Mouse (Mus musculus): ENCODE measurements around the gene App. TPM values are rescaled to one million over a fixed set of nuclear protein-coding genes. Genes with fewer than 3 reads are reported as not detected.

App gene
- polyA plus RNA-seq, 1 experiment from 2014 or later = 225 TPM

GRCm38 (mm10) chr16:85028396-85028795 lies 145.2 kb downstream of the App start:
- WGBS = 88% methylated on average over 4 of the region's 4 CpGs
- Histone ChIP-seq H3K4me3 (ENCODE audit: low read length) (no peak overlapping the region), H3K4me1 (ENCODE audit: control insufficient read depth, insufficient read depth, low read length) (no peaks in the 10 kb centered on the region), H3K9ac (ENCODE audit: low read depth, low read length) (no peak overlapping the region), H3K27me3 (ENCODE audit: control insufficient read depth, insufficient read depth, low read length) (no peaks in the 10 kb centered on the region), H3K27ac (ENCODE audit: low read depth, low read length) (no peak overlapping the region), H3K9me3 (ENCODE audit: control insufficient read depth, low read length) (peaks cover 4% of the 10 kb centered on the region; the same call in 1 of the 2 replicates), H3K4me2 (replicated peaks; ENCODE audit: low read depth, low read length) (no peak overlapping the region), H3K36me3 (ENCODE audit: control insufficient read depth, insufficient read depth, low read length) (peaks cover 53% of the 10 kb centered on the region)
- ATAC-seq (ENCODE audit: low FRiP score, low TSS enrichment) = no peak

GRCm38 (mm10) chr16:85024706-85025105 lies 148.9 kb downstream of the App start:
- H3K4me1 ChIP-seq (ENCODE audit: control insufficient read depth, insufficient read depth, low read length) = no peaks in the 10 kb centered on the region
- no peak overlapping the region for H3K27ac ChIP-seq (ENCODE audit: low read depth, low read length)
- peaks cover 38% of the 10 kb centered on the region for H3K36me3 ChIP-seq (ENCODE audit: control insufficient read depth, insufficient read depth, low read length)
- no peak for ATAC-seq (ENCODE audit: low FRiP score, low TSS enrichment)
- H3K27me3 ChIP-seq (ENCODE audit: control insufficient read depth, insufficient read depth, low read length) = no peaks in the 10 kb centered on the region
- H3K4me3 ChIP-seq (ENCODE audit: low read length) = no peak overlapping the region
- WGBS = 96% methylated on average over 8 of the region's 8 CpGs
- H3K4me2 ChIP-seq (replicated peaks; ENCODE audit: low read depth, low read length) = no peak overlapping the region
- H3K9me3 ChIP-seq (ENCODE audit: control insufficient read depth, low read length) = peaks cover 4% of the 10 kb centered on the region; the same call in 1 of the 2 replicates
- no peak overlapping the region for H3K9ac ChIP-seq (ENCODE audit: low read depth, low read length)

GRCm38 (mm10) chr16:85023106-85023505 lies 150.5 kb downstream of the App start:
- no peak overlapping the region for H3K9ac ChIP-seq (ENCODE audit: low read depth, low read length)
- no peaks in the 10 kb centered on the region for H3K4me1 ChIP-seq (ENCODE audit: control insufficient read depth, insufficient read depth, low read length)
- peaks cover 42% of the 10 kb centered on the region for H3K36me3 ChIP-seq (ENCODE audit: control insufficient read depth, insufficient read depth, low read length)
- peaks cover 4% of the 10 kb centered on the region; the same call in 1 of the 2 replicates for H3K9me3 ChIP-seq (ENCODE audit: control insufficient read depth, low read length)
- H3K4me3 ChIP-seq (ENCODE audit: low read length) = no peak overlapping the region
- no peak for ATAC-seq (ENCODE audit: low FRiP score, low TSS enrichment)
- no peak overlapping the region for H3K27ac ChIP-seq (ENCODE audit: low read depth, low read length)
- WGBS = 89% methylated on average over 3 of the region's 3 CpGs
- H3K4me2 ChIP-seq (replicated peaks; ENCODE audit: low read depth, low read length) = no peak overlapping the region
- H3K27me3 ChIP-seq (ENCODE audit: control insufficient read depth, insufficient read depth, low read length) = no peaks in the 10 kb centered on the region

- Histone ChIP-seq H3K4me3 (ENCODE audit: low read length) (no peak overlapping the region), H3K9me3 (ENCODE audit: control insufficient read depth, low read length) (peaks cover 4% of the 10 kb centered on the region; the same call in 1 of the 2 replicates), H3K27me3 (ENCODE audit: control insufficient read depth, insufficient read depth, low read length) (no peaks in the 10 kb centered on the region), H3K4me1 (ENCODE audit: control insufficient read depth, insufficient read depth, low read length) (no peaks in the 10 kb centered on the region), H3K36me3 (ENCODE audit: control insufficient read depth, insufficient read depth, low read length) (peaks cover 40% of the 10 kb centered on the region), H3K4me2 (replicated peaks; ENCODE audit: low read depth, low read length) (no peak overlapping the region), H3K27ac (ENCODE audit: low read depth, low read length) (no peak overlapping the region), H3K9ac (ENCODE audit: low read depth, low read length) (no peak overlapping the region)
- WGBS = 71% methylated on average over 9 of the region's 9 CpGs
- peak; percentile 32; the same call in 1 of the 2 replicates for ATAC-seq (ENCODE audit: low FRiP score, low TSS enrichment)
Observed at GRCm38 (mm10) chr16:85020696-85021323, 152.8 kb downstream of the App start.

- no peak overlapping the region for H3K4me3 ChIP-seq (ENCODE audit: low read length)
- no peak overlapping the region for H3K4me2 ChIP-seq (replicated peaks; ENCODE audit: low read depth, low read length)
- peaks cover 37% of the 10 kb centered on the region for H3K36me3 ChIP-seq (ENCODE audit: control insufficient read depth, insufficient read depth, low read length)
- H3K27me3 ChIP-seq (ENCODE audit: control insufficient read depth, insufficient read depth, low read length) = no peaks in the 10 kb centered on the region
- H3K4me1 ChIP-seq (ENCODE audit: control insufficient read depth, insufficient read depth, low read length) = no peaks in the 10 kb centered on the region
- 87% methylated on average over 5 of the region's 5 CpGs for WGBS
- no peaks in the 10 kb centered on the region for H3K9me3 ChIP-seq (ENCODE audit: control insufficient read depth, low read length)
- no peak overlapping the region for H3K27ac ChIP-seq (ENCODE audit: low read depth, low read length)
- H3K9ac ChIP-seq (ENCODE audit: low read depth, low read length) = no peak overlapping the region
- ATAC-seq (ENCODE audit: low FRiP score, low TSS enrichment) = no peak
Observed at GRCm38 (mm10) chr16:85019273-85019672, 154.3 kb downstream of the App start.

GRCm38 (mm10) chr16:85017845-85018244 lies 155.7 kb downstream of the App start:
- H3K4me3 ChIP-seq (ENCODE audit: low read length) = no peak overlapping the region
- no peak overlapping the region for H3K27ac ChIP-seq (ENCODE audit: low read depth, low read length)
- no peak overlapping the region for H3K4me2 ChIP-seq (replicated peaks; ENCODE audit: low read depth, low read length)
- H3K27me3 ChIP-seq (ENCODE audit: control insufficient read depth, insufficient read depth, low read length) = no peaks in the 10 kb centered on the region
- 89% methylated on average over 7 of the region's 7 CpGs for WGBS
- H3K4me1 ChIP-seq (ENCODE audit: control insufficient read depth, insufficient read depth, low read length) = no peaks in the 10 kb centered on the region
- H3K9me3 ChIP-seq (ENCODE audit: control insufficient read depth, low read length) = no peaks in the 10 kb centered on the region
- ATAC-seq (ENCODE audit: low FRiP score, low TSS enrichment) = no peak
- H3K36me3 ChIP-seq (ENCODE audit: control insufficient read depth, insufficient read depth, low read length) = peaks cover 41% of the 10 kb centered on the region
- H3K9ac ChIP-seq (ENCODE audit: low read depth, low read length) = no peak overlapping the region

- peaks cover 62% of the 10 kb centered on the region for H3K36me3 ChIP-seq (ENCODE audit: control insufficient read depth, insufficient read depth, low read length)
- H3K4me3 ChIP-seq (ENCODE audit: low read length) = no peak overlapping the region
- WGBS = 94% methylated on average over 3 of the region's 3 CpGs
- H3K4me1 ChIP-seq (ENCODE audit: control insufficient read depth, insufficient read depth, low read length) = peaks cover 16% of the 10 kb centered on the region
- no peak overlapping the region for H3K27ac ChIP-seq (ENCODE audit: low read depth, low read length)
- no peak overlapping the region for H3K4me2 ChIP-seq (replicated peaks; ENCODE audit: low read depth, low read length)
- H3K9me3 ChIP-seq (ENCODE audit: control insufficient read depth, low read length) = no peaks in the 10 kb centered on the region
- no peaks in the 10 kb centered on the region for H3K27me3 ChIP-seq (ENCODE audit: control insufficient read depth, insufficient read depth, low read length)
- no peak overlapping the region for H3K9ac ChIP-seq (ENCODE audit: low read depth, low read length)
- ATAC-seq (ENCODE audit: low FRiP score, low TSS enrichment) = no peak
Observed at GRCm38 (mm10) chr16:85012695-85013094, 160.9 kb downstream of the App start.

GRCm38 (mm10) chr16:85012172-85012571 lies 161.4 kb downstream of the App start:
- WGBS = 96% methylated on average over 5 of the region's 5 CpGs
- no peak overlapping the region for H3K27ac ChIP-seq (ENCODE audit: low read depth, low read length)
- no peak overlapping the region for H3K9ac ChIP-seq (ENCODE audit: low read depth, low read length)
- no peak overlapping the region for H3K4me2 ChIP-seq (replicated peaks; ENCODE audit: low read depth, low read length)
- H3K27me3 ChIP-seq (ENCODE audit: control insufficient read depth, insufficient read depth, low read length) = no peaks in the 10 kb centered on the region
- H3K4me3 ChIP-seq (ENCODE audit: low read length) = no peak overlapping the region
- peaks cover 16% of the 10 kb centered on the region for H3K4me1 ChIP-seq (ENCODE audit: control insufficient read depth, insufficient read depth, low read length)
- H3K9me3 ChIP-seq (ENCODE audit: control insufficient read depth, low read length) = no peaks in the 10 kb centered on the region
- no peak for ATAC-seq (ENCODE audit: low FRiP score, low TSS enrichment)
- peaks cover 58% of the 10 kb centered on the region for H3K36me3 ChIP-seq (ENCODE audit: control insufficient read depth, insufficient read depth, low read length)

GRCm38 (mm10) chr16:85010651-85011050 lies 162.9 kb downstream of the App start:
- peaks cover 16% of the 10 kb centered on the region for H3K4me1 ChIP-seq (ENCODE audit: control insufficient read depth, insufficient read depth, low read length)
- H3K9ac ChIP-seq (ENCODE audit: low read depth, low read length) = no peak overlapping the region
- WGBS = 72% methylated on average over 2 of the region's 2 CpGs
- H3K4me3 ChIP-seq (ENCODE audit: low read length) = no peak overlapping the region
- H3K27ac ChIP-seq (ENCODE audit: low read depth, low read length) = no peak overlapping the region
- H3K36me3 ChIP-seq (ENCODE audit: control insufficient read depth, insufficient read depth, low read length) = peaks cover 57% of the 10 kb centered on the region
- ATAC-seq (ENCODE audit: low FRiP score, low TSS enrichment) = no peak
- H3K27me3 ChIP-seq (ENCODE audit: control insufficient read depth, insufficient read depth, low read length) = no peaks in the 10 kb centered on the region
- no peaks in the 10 kb centered on the region for H3K9me3 ChIP-seq (ENCODE audit: control insufficient read depth, low read length)
- no peak overlapping the region for H3K4me2 ChIP-seq (replicated peaks; ENCODE audit: low read depth, low read length)
